Mouse (Mus musculus): ENCODE results near the gene Ift140. TPM values are rescaled to one million over a fixed set of nuclear protein-coding genes. Genes with fewer than 3 reads are reported as not detected.
A peak's percentile ranks its signal among the peaks of the same experiment; 100 is the strongest.

Ift140 gene
- polyA plus RNA-seq, 1 experiment from 2014 or later = 10.6 TPM

GRCm38 (mm10) chr17:25016292-25017132 is 627 bp downstream of the Ift140 start:
- WGBS = under 1% methylated on average over 55 of the region's 55 CpGs
- ATAC-seq (ENCODE audit: insufficient number of reproducible peaks, insufficient read depth, low FRiP score, low read depth) = peak; percentile 70
- H3K4me1 ChIP-seq (ENCODE audit: control insufficient read depth in 2 of 2, insufficient read depth in 2 of 2, low read length in 2 of 2) = peaks cover 2 to 16% of the 10 kb centered on the region in 2 experiments; a peak in 3 of 4 replicates
- H3K27me3 ChIP-seq (ENCODE audit: control insufficient read depth, insufficient read depth, low read length) = no peaks in the 10 kb centered on the region
- H3K4me3 ChIP-seq (ENCODE audit: control insufficient read depth in 1 of 2, insufficient read depth in 1 of 2, low read depth in 1 of 2, low read length in 2 of 2) = peak overlapping the region; percentile 54 to 100
- no peaks in the 10 kb centered on the region for H3K9me3 ChIP-seq (ENCODE audit: control insufficient read depth, low read length)
- peaks cover 22% of the 10 kb centered on the region for H3K36me3 ChIP-seq (ENCODE audit: control insufficient read depth, insufficient read depth, low read length)
- peak overlapping the region; percentile 65 to 70 for H3K27ac ChIP-seq (replicated peaks in 1 of 2; ENCODE audit: control insufficient read depth in 1 of 2, insufficient read depth in 1 of 2, low read depth in 2 of 2, low read length in 2 of 2)
- H3K9ac ChIP-seq (ENCODE audit: low read length) = peak overlapping the region; percentile 71
- peak overlapping the region; percentile 78 for H3K4me2 ChIP-seq (ENCODE audit: low read length)

- H3K27me3 ChIP-seq (ENCODE audit: control insufficient read depth, insufficient read depth, low read length) = no peaks in the 10 kb centered on the region
- H3K4me1 ChIP-seq (ENCODE audit: control insufficient read depth in 2 of 2, insufficient read depth in 2 of 2, low read length in 2 of 2) = no peaks in the 10 kb centered on the region; a peak in 1 of 4 replicates
- H3K9me3 ChIP-seq (ENCODE audit: control insufficient read depth, low read length) = no peaks in the 10 kb centered on the region
- peaks cover 53% of the 10 kb centered on the region for H3K36me3 ChIP-seq (ENCODE audit: control insufficient read depth, insufficient read depth, low read length)
- no peak overlapping the region for H3K27ac ChIP-seq (replicated peaks in 1 of 2; ENCODE audit: control insufficient read depth in 1 of 2, insufficient read depth in 1 of 2, low read depth in 2 of 2, low read length in 2 of 2)
- no peak overlapping the region for H3K4me3 ChIP-seq (ENCODE audit: control insufficient read depth in 1 of 2, insufficient read depth in 1 of 2, low read depth in 1 of 2, low read length in 2 of 2)
- ATAC-seq (ENCODE audit: insufficient number of reproducible peaks, insufficient read depth, low FRiP score, low read depth) = no peak
- no peak overlapping the region for H3K9ac ChIP-seq (ENCODE audit: low read length)
- WGBS = 47% methylated on average over 4 of the region's 4 CpGs
- H3K4me2 ChIP-seq (ENCODE audit: low read length) = no peak overlapping the region
Observed at GRCm38 (mm10) chr17:25036183-25036582, 20.3 kb downstream of the Ift140 start.

GRCm38 (mm10) chr17:25044879-25045278 is 29.0 kb downstream of the Ift140 start:
- no peaks in the 10 kb centered on the region for H3K27me3 ChIP-seq (ENCODE audit: control insufficient read depth, insufficient read depth, low read length)
- WGBS = 70% methylated on average over 7 of the region's 7 CpGs
- no peak overlapping the region for H3K9ac ChIP-seq (ENCODE audit: low read length)
- H3K4me2 ChIP-seq (ENCODE audit: low read length) = no peak overlapping the region
- no peak overlapping the region for H3K4me3 ChIP-seq (ENCODE audit: control insufficient read depth in 1 of 2, insufficient read depth in 1 of 2, low read depth in 1 of 2, low read length in 2 of 2)
- no peak for ATAC-seq (ENCODE audit: insufficient number of reproducible peaks, insufficient read depth, low FRiP score, low read depth)
- no peak overlapping the region for H3K27ac ChIP-seq (replicated peaks in 1 of 2; ENCODE audit: control insufficient read depth in 1 of 2, insufficient read depth in 1 of 2, low read depth in 2 of 2, low read length in 2 of 2)
- no peaks in the 10 kb centered on the region for H3K9me3 ChIP-seq (ENCODE audit: control insufficient read depth, low read length)
- H3K4me1 ChIP-seq (ENCODE audit: control insufficient read depth in 2 of 2, insufficient read depth in 2 of 2, low read length in 2 of 2) = no peaks in the 10 kb centered on the region; a peak in 1 of 4 replicates
- H3K36me3 ChIP-seq (ENCODE audit: control insufficient read depth, insufficient read depth, low read length) = peaks cover 10% of the 10 kb centered on the region; the same call in 1 of the 2 replicates

GRCm38 (mm10) chr17:25045281-25045680 is 29.4 kb downstream of the Ift140 start:
- no peaks in the 10 kb centered on the region for H3K9me3 ChIP-seq (ENCODE audit: control insufficient read depth, low read length)
- peaks cover 7% of the 10 kb centered on the region; the same call in 1 of the 2 replicates for H3K36me3 ChIP-seq (ENCODE audit: control insufficient read depth, insufficient read depth, low read length)
- ATAC-seq (ENCODE audit: insufficient number of reproducible peaks, insufficient read depth, low FRiP score, low read depth) = no peak
- H3K4me3 ChIP-seq (ENCODE audit: control insufficient read depth in 1 of 2, insufficient read depth in 1 of 2, low read depth in 1 of 2, low read length in 2 of 2) = no peak overlapping the region
- H3K27ac ChIP-seq (replicated peaks in 1 of 2; ENCODE audit: control insufficient read depth in 1 of 2, insufficient read depth in 1 of 2, low read depth in 2 of 2, low read length in 2 of 2) = no peak overlapping the region
- no peak overlapping the region for H3K4me2 ChIP-seq (ENCODE audit: low read length)
- no peaks in the 10 kb centered on the region for H3K27me3 ChIP-seq (ENCODE audit: control insufficient read depth, insufficient read depth, low read length)
- H3K4me1 ChIP-seq (ENCODE audit: control insufficient read depth in 2 of 2, insufficient read depth in 2 of 2, low read length in 2 of 2) = no peaks in the 10 kb centered on the region; a peak in 1 of 4 replicates
- H3K9ac ChIP-seq (ENCODE audit: low read length) = no peak overlapping the region
- WGBS = 82% methylated on average over 4 of the region's 4 CpGs

GRCm38 (mm10) chr17:25047143-25047542 is 31.3 kb downstream of the Ift140 start:
- H3K9ac ChIP-seq (ENCODE audit: low read length) = no peak overlapping the region
- no peak overlapping the region for H3K27ac ChIP-seq (replicated peaks in 1 of 2; ENCODE audit: control insufficient read depth in 1 of 2, insufficient read depth in 1 of 2, low read depth in 2 of 2, low read length in 2 of 2)
- H3K27me3 ChIP-seq (ENCODE audit: control insufficient read depth, insufficient read depth, low read length) = no peaks in the 10 kb centered on the region
- peaks cover 16% of the 10 kb centered on the region for H3K36me3 ChIP-seq (ENCODE audit: control insufficient read depth, insufficient read depth, low read length)
- 39% methylated on average over 5 of the region's 6 CpGs for WGBS
- ATAC-seq (ENCODE audit: insufficient number of reproducible peaks, insufficient read depth, low FRiP score, low read depth) = no peak
- no peaks in the 10 kb centered on the region; a peak in 1 of 4 replicates for H3K4me1 ChIP-seq (ENCODE audit: control insufficient read depth in 2 of 2, insufficient read depth in 2 of 2, low read length in 2 of 2)
- H3K4me2 ChIP-seq (ENCODE audit: low read length) = no peak overlapping the region
- H3K4me3 ChIP-seq (ENCODE audit: control insufficient read depth in 1 of 2, insufficient read depth in 1 of 2, low read depth in 1 of 2, low read length in 2 of 2) = no peak overlapping the region
- H3K9me3 ChIP-seq (ENCODE audit: control insufficient read depth, low read length) = no peaks in the 10 kb centered on the region

- H3K27me3 ChIP-seq (ENCODE audit: control insufficient read depth, insufficient read depth, low read length) = no peaks in the 10 kb centered on the region
- peaks cover 64% of the 10 kb centered on the region for H3K36me3 ChIP-seq (ENCODE audit: control insufficient read depth, insufficient read depth, low read length)
- no peaks in the 10 kb centered on the region for H3K9me3 ChIP-seq (ENCODE audit: control insufficient read depth, low read length)
- no peak for ATAC-seq (ENCODE audit: insufficient number of reproducible peaks, insufficient read depth, low FRiP score, low read depth)
- H3K9ac ChIP-seq (ENCODE audit: low read length) = no peak overlapping the region
- H3K4me3 ChIP-seq (ENCODE audit: control insufficient read depth in 1 of 2, insufficient read depth in 1 of 2, low read depth in 1 of 2, low read length in 2 of 2) = no peak overlapping the region
- WGBS = 75% methylated on average over 9 of the region's 9 CpGs
- H3K27ac ChIP-seq (replicated peaks in 1 of 2; ENCODE audit: control insufficient read depth in 1 of 2, insufficient read depth in 1 of 2, low read depth in 2 of 2, low read length in 2 of 2) = no peak overlapping the region
- no peaks in the 10 kb centered on the region for H3K4me1 ChIP-seq (ENCODE audit: control insufficient read depth in 2 of 2, insufficient read depth in 2 of 2, low read length in 2 of 2)
- no peak overlapping the region for H3K4me2 ChIP-seq (ENCODE audit: low read length)
Observed at GRCm38 (mm10) chr17:25053274-25053673, 37.4 kb downstream of the Ift140 start.

GRCm38 (mm10) chr17:25057041-25057440 is 41.2 kb downstream of the Ift140 start:
- H3K36me3 ChIP-seq (ENCODE audit: control insufficient read depth, insufficient read depth, low read length) = peaks cover 74% of the 10 kb centered on the region
- 83% methylated on average over 6 of the region's 6 CpGs for WGBS

More at GRCm38 (mm10) chr17:25057041-25057440, 41.2 kb downstream of the Ift140 start:
- H3K4me1 ChIP-seq (ENCODE audit: control insufficient read depth in 2 of 2, insufficient read depth in 2 of 2, low read length in 2 of 2) = peaks cover 0 to 2% of the 10 kb centered on the region in 2 experiments; a peak in 1 of 4 replicates
- H3K4me3 ChIP-seq (ENCODE audit: control insufficient read depth in 1 of 2, insufficient read depth in 1 of 2, low read depth in 1 of 2, low read length in 2 of 2) = no peak overlapping the region
- H3K9ac ChIP-seq (ENCODE audit: low read length) = no peak overlapping the region
- no peak overlapping the region for H3K27ac ChIP-seq (replicated peaks in 1 of 2; ENCODE audit: control insufficient read depth in 1 of 2, insufficient read depth in 1 of 2, low read depth in 2 of 2, low read length in 2 of 2)
- no peak overlapping the region for H3K4me2 ChIP-seq (ENCODE audit: low read length)
- no peaks in the 10 kb centered on the region for H3K27me3 ChIP-seq (ENCODE audit: control insufficient read depth, insufficient read depth, low read length)
- no peak for ATAC-seq (ENCODE audit: insufficient number of reproducible peaks, insufficient read depth, low FRiP score, low read depth)
- H3K9me3 ChIP-seq (ENCODE audit: control insufficient read depth, low read length) = no peaks in the 10 kb centered on the region

Measured in heart, embryonic 14.5 days (tissue).